Mouse (Mus musculus): ENCODE data around the gene 1700056E22Rik.
A peak's percentile ranks its signal among the peaks of the same experiment; 100 is the strongest.

1700056E22Rik gene

GRCm38 (mm10) chr1:184051286-184051685 lies 17.2 kb upstream of the 1700056E22Rik start:
- no peak for DNase-seq (ENCODE audit: low spot score)

GRCm38 (mm10) chr1:184048675-184049418 lies 14.7 kb upstream of the 1700056E22Rik start:
- DNase-seq (ENCODE audit: low spot score): no peak

- no peak for DNase-seq (ENCODE audit: low spot score)
Measured at GRCm38 (mm10) chr1:184047818-184048217, 13.7 kb upstream of the 1700056E22Rik start.

- DNase-seq (ENCODE audit: low spot score): no peak
Measured at GRCm38 (mm10) chr1:184046070-184046677, 12.1 kb upstream of the 1700056E22Rik start.

- DNase-seq (ENCODE audit: low spot score): no peak
Measured at GRCm38 (mm10) chr1:184043391-184043790, 9.3 kb upstream of the 1700056E22Rik start.

- no peak for DNase-seq (ENCODE audit: low spot score)
Measured at GRCm38 (mm10) chr1:184042745-184043144, 8.6 kb upstream of the 1700056E22Rik start.

GRCm38 (mm10) chr1:184041778-184042573 lies 7.9 kb upstream of the 1700056E22Rik start:
- DNase-seq (ENCODE audit: low spot score): peak; percentile 59

- DNase-seq (ENCODE audit: low spot score): no peak
Measured at GRCm38 (mm10) chr1:184040906-184041305, 6.8 kb upstream of the 1700056E22Rik start.

- DNase-seq (ENCODE audit: low spot score): no peak
Measured at GRCm38 (mm10) chr1:184040181-184040580, 6.1 kb upstream of the 1700056E22Rik start.

GRCm38 (mm10) chr1:184039301-184039700 lies 5.2 kb upstream of the 1700056E22Rik start:
- no peak for DNase-seq (ENCODE audit: low spot score)

- DNase-seq (ENCODE audit: low spot score): no peak
Measured at GRCm38 (mm10) chr1:184037802-184038201, 3.7 kb upstream of the 1700056E22Rik start.

GRCm38 (mm10) chr1:184035346-184035903 lies 1.3 kb upstream of the 1700056E22Rik start:
- no peak for DNase-seq (ENCODE audit: low spot score)

GRCm38 (mm10) chr1:184034741-184035181 lies 660 bp upstream of the 1700056E22Rik start:
- DNase-seq (ENCODE audit: low spot score): peak; percentile 20

GRCm38 (mm10) chr1:184033390-184034010 lies 601 bp downstream of the 1700056E22Rik start:
- peak; percentile 80 for DNase-seq (ENCODE audit: low spot score)

- no peak for DNase-seq (ENCODE audit: low spot score)
Measured at GRCm38 (mm10) chr1:184032682-184033389, 1.3 kb downstream of the 1700056E22Rik start.

- no peak for DNase-seq (ENCODE audit: low spot score)
Measured at GRCm38 (mm10) chr1:184030070-184030802, 3.9 kb downstream of the 1700056E22Rik start.

GRCm38 (mm10) chr1:184027039-184027438 lies 7.1 kb downstream of the 1700056E22Rik start:
- no peak for DNase-seq (ENCODE audit: low spot score)

- no peak for DNase-seq (ENCODE audit: low spot score)
Measured at GRCm38 (mm10) chr1:184025079-184025478, 9.0 kb downstream of the 1700056E22Rik start.

GRCm38 (mm10) chr1:184024631-184025030 lies 9.5 kb downstream of the 1700056E22Rik start:
- DNase-seq (ENCODE audit: low spot score): no peak

- DNase-seq (ENCODE audit: low spot score): no peak
Measured at GRCm38 (mm10) chr1:184023971-184024370, 10.1 kb downstream of the 1700056E22Rik start.
